Mouse (Mus musculus): ENCODE measurements around the gene Adssl1. TPM values are rescaled to one million over a fixed set of nuclear protein-coding genes. Genes with fewer than 3 reads are reported as not detected.
A peak's percentile ranks its signal among the peaks of the same experiment; 100 is the strongest.

Gene Adssl1
- total RNA-seq, 1 experiment from 2014 or later, result 35.4 TPM

DNA sequence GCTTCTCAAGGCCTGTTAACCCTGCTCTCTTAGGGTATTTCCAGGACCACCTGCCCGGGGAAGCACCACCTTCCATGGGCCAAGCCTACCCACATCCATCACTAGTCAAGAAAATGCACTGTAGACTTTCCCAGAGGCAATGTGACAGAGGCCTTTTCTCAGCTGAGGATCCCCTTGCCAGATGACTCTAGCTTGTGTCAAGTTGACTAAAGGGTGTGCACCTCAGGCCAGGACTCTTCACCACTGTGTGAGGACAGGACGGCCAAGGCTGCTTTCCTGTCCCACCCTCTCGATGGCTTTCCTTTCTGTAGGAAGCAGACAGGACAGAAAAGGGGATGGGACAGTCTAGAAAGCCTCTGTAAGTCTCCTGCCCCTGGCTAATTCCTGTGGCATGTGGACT is 28.1 kb upstream of the Adssl1 start:
- no peak for ATAC-seq (replicated peaks; ENCODE audit: low read depth, poor library complexity, severe bottlenecking)

DNA sequence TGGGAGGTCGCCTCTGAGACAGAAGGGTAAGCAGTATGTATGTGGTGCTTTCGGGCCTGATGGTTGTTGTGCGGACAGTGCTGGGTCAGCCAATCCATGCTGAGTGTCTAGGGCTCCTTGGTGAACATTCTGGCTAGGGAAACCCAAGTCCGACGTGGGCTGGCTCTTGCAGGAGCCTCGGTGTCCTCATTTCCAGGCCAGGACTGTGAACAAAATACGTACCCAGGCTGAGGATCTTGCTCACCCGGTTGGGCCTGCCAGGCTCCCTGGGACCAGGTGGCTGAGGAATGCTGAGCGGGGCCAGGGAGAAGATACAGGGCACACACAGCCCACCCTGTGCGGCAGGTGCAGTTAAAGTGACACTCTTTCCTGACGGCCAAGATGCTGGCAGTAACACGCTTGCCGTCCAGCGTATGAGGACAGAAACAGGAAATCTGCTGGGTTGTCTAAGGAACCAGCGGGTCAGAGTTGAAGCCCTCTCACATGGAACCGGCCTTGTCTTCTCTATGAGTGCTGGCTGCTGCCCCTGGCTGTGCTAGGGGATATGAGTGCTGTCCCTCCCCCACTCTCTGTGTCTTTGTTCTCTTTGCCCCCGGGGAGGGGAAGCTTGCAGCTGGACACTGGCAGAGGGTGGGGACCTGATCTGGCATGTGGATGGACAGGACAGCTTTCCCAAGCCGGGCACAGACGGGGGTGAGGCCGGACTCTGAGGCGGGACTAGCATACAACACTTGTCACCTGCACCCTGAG is 26.7 kb upstream of the Adssl1 start:
- ATAC-seq (replicated peaks; ENCODE audit: low read depth, poor library complexity, severe bottlenecking), result no peak

DNA sequence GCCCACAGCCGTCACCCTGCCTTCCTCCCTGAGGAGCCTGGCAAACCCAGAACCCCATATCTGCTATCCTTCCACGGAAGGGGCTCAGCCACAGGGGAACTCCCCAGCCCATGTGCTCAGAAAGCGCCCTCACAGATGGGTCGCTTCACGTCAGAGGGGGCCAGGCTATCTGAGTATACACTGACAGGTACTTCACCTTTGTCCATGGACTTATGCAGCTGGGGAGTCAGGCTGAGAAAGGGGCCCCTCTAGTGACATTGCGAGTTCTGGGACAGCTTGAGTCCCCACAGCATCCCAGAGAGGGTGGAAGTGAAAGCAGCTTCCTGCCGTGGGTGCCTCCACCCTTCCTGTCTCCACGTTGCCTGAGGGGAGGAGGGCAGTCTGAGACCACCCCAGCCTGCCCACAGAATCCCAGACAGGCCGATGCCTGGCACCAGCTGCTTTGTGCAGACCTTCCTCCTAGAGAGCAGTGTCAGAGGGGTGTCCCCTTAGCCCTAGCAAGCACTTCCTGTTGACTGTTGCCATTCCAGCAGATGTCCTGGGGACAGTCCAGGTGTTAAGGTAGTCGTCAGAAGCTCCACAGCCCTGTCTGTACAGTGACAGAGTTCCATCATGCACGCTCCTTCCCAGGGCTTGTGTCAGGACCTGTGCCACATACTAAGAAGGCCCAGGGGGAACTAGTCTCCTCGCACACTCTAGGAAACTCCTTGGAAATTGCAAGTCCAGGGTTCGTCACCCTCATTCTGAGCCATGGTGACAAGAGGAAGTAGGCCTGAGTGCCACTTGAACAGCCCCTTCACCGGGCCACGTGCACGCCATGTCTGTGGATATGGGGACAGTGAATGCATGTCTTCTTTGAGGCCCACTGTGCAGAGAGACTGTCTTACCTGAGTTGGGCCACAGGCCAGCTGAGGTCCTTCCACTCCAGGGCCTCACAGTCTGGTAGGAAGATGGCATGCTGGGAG is 25.6 kb upstream of the Adssl1 start:
- ATAC-seq (replicated peaks; ENCODE audit: low read depth, poor library complexity, severe bottlenecking), result peak; percentile 49

DNA sequence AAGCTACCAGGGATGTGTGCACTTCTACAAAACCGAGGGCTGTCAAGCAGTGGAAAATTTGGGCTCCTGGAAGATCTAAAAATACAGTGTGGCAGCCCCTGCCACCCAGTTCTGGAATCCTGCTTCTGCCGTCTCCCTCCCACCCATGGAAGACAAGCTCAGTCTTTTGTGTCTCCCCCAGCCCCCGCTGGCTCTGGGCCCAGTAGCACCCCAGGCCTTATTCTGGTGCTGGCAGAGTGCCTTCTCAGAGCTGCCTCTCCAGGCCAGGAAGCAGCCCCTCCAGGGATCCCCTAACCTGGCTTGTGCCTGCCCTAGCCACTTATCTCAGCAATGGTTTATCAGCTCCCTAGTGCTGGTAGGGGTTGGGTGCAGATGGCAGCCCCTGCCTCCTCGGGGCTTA is 24.9 kb upstream of the Adssl1 start:
- no peak for ATAC-seq (replicated peaks; ENCODE audit: low read depth, poor library complexity, severe bottlenecking)

DNA sequence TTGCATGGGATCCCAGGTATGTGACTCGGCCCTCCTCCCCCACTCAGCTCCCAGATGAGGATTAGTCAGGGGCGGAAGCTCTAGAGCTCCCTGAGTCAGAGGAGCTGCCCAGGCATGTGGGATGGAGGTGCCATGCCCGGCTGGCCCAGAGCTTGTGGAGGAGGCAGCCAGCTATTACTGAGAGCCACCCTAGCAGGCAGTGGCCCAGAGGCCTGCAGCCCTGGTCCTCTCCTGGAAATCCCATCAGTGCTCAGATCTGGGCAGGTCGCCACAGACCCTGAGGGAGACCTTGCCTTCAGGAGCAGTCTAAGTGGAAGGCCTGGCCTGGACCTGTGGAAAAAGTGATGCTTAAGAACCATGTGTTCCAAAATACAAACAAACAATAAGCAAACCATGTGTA is 24.2 kb upstream of the Adssl1 start:
- no peak for ATAC-seq (replicated peaks; ENCODE audit: low read depth, poor library complexity, severe bottlenecking)

DNA sequence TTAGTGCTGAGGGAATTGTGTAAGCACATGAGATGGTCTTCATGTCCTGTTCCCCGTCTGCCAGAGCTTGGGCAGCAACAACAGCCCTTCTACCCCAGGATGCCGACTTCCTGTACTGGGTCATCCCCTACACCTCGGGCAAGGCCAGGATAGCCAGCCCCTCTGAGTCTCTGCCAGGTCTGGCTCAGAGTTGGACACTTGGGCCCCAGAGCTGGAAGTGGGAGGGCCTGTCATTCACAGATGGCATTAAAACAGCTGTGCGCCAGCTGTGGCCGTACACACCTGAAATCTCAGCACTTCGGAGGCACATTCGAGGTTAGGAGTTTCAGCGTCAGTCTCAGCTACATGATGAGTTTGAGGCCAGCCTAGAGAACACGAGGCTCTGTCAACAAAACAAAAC is 23.4 kb upstream of the Adssl1 start:
- no peak for ATAC-seq (replicated peaks; ENCODE audit: low read depth, poor library complexity, severe bottlenecking)

DNA sequence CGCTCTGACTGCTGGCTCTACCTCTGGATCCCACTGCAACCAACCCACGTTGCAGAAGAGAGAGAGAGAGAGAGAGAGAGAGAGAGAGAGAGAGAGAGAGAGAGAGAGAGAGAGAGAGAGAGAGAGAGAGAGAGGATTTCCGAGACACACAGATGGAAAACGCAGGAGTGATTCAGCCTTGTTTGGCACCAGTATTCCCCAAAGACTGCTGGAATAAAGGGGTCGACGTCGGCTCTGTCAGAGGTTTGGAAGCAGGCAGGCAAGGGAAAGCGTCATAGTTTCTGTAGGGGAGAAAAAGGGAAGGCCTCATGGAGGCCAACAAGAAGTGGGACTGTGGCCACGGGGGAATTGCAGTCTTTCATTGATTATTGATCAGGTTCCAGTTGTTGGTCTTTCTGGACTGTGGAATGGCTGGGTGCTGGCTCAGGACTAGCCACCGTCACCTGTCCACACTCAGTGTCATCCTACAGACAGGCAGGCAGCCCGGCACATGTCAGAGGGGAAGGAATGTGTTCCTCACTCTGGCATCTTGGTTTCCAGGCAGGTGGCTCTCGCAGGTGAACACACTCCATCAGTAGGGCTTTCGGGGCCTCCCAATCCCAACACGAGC is 22.8 kb upstream of the Adssl1 start:
- no peak for ATAC-seq (replicated peaks; ENCODE audit: low read depth, poor library complexity, severe bottlenecking)

DNA sequence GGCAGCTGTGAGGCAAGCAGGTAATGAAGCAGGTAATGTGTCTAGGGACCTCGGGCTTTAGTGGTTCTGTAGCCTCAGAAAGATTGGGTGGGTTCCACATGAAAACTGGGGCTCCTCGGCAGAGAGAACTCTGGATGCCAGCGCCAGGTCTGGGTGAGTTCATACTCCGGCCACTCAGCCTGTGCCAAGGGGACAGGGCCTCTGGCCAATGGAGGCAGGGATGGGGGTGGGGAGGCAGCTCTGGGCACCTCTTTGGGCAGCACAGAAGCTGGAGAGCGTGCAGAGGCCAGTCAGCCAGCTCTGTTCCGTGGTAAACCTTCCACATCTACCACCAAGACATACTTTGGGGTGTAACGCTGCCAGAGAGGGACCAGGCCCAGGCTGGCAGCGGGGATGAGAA is 22.2 kb upstream of the Adssl1 start:
- ATAC-seq (replicated peaks; ENCODE audit: low read depth, poor library complexity, severe bottlenecking), result no peak

DNA sequence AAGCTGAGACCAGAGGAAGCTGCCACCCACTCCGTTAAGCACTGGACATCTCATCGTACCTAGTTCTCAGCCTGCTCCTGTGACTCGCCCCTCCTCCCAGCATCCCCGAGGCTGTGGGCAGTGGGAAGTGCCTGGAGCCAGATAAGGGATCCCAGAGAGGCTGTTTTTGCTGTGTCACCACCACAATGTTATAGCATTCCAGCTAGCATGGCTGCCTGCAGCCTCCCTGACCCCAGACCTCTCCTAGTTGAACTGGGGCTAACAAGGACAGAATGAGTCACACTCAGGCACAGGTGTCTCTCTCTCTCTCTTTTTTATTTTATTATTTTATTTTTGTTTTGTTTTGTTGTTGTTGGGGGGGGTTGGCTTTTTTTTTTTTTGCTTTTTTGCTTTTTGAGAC is 20.6 kb upstream of the Adssl1 start:
- peak; percentile 84 for ATAC-seq (replicated peaks; ENCODE audit: low read depth, poor library complexity, severe bottlenecking)

DNA sequence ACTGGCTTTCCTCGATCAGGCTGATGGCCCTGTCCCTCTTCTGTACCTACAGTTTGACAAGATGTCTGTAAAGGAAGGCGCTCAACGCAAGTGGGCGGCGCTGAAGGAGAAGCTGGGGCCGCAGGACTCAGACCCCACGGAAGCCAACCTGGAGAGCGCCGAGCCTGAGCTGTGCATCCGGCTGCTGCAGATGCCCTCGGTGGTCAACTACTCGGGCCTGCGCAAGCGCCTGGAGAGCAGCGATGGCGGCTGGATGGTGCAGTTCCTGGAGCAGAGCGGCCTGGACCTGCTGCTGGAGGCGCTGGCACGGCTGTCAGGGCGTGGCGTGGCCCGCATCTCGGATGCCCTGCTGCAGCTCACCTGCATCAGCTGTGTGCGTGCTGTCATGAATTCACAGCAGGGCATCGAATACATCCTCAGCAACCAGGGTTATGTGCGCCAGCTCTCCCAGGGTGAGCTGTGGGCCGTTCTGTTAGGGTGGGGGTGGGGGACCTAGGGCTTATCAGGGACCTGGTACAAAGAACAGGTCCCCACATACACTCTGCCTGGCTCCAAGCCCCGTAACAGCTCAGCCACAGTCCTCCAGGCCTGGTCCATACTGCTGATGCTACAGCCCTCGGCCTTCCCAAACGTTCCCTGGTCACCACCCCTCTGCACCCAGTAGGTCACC is 19.8 kb upstream of the Adssl1 start:
- no peak for ATAC-seq (replicated peaks; ENCODE audit: low read depth, poor library complexity, severe bottlenecking)

DNA sequence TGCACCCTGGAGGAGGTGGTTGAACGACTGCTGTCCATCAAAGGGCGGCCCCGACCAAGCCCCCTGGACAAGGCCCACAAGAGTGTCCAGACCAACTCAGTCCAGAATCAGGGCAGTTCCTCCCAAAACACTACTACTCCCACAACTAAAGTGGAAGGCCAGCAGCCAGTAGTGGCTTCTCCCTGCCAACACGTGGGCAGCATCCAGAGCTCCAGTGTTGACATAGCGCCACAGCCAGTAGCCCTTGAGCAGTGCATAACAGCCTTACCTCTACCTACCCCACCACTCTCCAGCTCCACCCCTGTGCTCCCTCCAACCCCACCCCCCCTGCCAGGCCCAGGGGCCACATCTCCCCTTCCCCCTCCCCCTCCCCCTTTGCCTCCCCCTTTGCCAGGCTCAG is 15.8 kb upstream of the Adssl1 start:
- ATAC-seq (replicated peaks; ENCODE audit: low read depth, poor library complexity, severe bottlenecking), result no peak

DNA sequence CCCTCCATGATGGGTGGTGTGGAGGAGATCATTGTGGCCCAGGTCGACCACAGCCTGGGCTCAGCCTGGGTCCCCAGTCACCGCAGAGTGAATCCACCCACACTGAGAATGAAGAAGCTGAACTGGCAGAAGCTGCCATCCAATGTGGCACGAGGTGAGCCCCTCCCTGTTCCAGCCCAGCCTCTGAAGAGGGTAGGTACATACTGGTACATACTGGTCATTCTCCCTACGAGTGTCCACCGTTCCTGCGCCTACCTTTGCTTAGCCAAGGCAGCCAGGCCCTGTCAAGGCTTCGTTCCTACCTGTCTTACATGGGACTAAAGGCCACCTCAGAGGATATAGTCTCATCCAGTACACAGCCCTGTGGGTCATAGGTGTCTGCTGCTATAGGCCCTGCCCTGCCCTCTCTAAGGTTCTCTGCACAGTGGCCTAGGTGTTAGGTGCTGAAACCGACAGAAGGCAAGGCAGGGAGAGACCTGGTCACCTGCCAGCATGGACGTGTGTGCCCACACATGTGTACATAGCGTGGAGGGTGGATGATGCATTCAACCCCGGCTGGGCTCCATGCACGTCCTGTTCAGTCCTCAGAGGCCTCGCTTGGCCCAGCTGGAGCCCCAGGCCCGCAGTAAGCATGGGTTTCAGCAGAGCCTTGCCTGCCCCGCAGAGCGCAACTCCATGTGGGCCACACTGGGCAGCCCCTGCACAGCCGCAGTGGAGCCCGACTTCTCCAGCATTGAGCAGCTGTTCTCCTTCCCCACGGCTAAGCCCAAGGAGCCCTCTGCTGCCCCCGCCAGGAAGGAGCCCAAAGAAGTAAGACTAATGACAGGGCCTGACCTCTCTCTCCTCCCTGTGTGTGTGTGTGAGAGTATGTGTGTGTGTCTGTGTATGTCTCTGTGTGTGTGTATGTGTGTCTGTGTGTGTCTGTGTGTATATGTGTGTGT is 14.9 kb upstream of the Adssl1 start:
- ATAC-seq (replicated peaks; ENCODE audit: low read depth, poor library complexity, severe bottlenecking), result peak; percentile 73

DNA sequence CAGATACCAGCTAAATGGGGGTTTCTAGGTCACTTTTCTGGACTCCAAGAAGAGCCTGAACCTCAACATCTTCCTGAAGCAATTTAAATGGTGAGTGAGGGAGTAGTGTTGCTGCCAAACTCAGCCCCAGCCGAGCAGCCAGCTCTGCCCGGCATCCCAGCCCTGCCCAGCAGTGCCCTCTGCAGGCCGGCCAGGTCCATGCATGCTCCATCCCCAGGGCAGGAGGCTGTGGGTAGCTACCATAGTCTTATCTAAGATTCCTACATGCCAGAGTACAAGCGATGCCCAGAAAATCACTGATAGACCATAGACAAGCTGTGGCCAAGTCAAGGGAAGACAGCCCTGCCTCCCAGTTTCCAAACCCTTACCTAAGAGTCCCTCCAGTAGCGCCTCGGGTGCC is 14.1 kb upstream of the Adssl1 start:
- peak; percentile 89 for ATAC-seq (replicated peaks; ENCODE audit: low read depth, poor library complexity, severe bottlenecking)

DNA sequence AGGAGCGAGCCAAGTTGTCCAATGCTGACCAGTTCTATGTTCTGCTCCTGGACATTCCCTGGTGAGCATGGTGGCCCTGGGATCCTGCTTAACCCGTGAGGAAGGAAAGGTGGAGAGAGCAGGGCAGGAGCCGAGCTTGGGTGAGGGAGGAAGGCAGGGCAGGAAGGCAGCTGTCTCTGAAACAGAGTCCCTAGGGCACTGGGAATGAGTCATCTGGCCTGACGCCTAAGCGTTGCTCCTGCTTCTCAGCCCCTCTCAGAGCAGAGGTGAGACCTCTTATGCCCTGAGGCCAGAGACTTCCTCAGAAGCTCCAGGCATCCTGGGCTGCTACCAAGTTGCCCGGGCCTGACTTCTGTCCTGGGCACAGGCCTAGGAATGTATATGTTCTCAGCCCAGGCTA is 12.8 kb upstream of the Adssl1 start:
- no peak for ATAC-seq (replicated peaks; ENCODE audit: low read depth, poor library complexity, severe bottlenecking)

DNA sequence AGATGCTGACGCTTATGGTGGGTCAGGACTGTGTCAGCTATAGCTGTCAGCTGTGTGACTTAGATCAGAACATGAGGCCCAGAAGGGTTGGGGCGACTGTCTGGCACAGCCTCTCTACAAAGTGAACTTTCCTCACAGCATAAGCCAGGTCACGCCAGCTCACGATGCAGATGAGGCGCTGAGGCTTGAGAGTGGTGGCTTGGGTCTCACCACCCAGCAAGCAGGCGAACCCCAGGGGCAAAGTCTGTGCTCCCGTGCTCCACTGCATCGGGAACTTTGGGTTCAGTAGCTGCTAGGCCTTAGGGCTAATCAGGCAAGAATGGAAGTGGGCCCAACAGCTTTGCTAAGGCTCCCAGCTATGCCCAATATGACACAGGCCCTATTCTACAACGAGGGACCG is 10.8 kb upstream of the Adssl1 start:
- ATAC-seq (replicated peaks; ENCODE audit: low read depth, poor library complexity, severe bottlenecking), result no peak

DNA sequence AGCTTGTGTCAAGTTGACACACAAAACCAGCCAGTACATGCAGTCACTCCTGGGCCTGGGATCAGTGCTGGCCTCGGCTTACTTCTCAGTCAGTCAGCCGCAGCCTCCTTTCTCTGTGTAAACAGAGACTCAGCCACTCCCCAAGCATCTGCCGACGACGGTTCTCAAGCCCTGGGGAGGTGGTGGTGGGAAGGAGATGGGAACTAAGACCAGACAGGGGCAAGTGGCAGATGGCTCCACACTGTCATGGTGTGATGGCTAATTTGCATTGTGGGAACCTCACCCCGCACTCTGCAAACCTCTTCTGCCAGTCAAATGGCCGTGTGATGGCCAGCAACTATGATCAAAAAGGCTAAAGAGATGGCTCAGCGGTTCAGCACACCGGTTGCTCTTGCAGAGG is 3.2 kb upstream of the Adssl1 start:
- ATAC-seq (replicated peaks; ENCODE audit: low read depth, poor library complexity, severe bottlenecking), result no peak

DNA sequence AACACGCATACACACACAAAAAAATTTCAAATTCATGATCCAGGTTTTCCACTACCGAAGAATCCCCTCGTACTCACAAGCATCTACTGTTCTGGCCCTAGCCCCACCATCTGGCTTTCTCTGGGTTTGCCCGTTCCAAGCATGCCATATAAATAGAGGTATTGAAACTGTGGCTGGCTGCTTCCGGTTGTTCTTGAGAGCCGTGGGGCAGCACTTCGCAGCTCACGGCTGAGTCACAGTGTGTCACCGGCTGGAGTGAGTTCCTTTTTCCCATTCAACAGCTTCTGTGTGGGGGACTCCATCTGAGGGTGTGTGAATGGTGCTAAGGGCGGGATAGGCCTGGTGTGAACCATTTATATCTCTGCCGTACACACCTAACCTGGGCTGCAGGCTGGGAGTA is 2.7 kb upstream of the Adssl1 start:
- ATAC-seq (replicated peaks; ENCODE audit: low read depth, poor library complexity, severe bottlenecking), result peak; percentile 50

DNA sequence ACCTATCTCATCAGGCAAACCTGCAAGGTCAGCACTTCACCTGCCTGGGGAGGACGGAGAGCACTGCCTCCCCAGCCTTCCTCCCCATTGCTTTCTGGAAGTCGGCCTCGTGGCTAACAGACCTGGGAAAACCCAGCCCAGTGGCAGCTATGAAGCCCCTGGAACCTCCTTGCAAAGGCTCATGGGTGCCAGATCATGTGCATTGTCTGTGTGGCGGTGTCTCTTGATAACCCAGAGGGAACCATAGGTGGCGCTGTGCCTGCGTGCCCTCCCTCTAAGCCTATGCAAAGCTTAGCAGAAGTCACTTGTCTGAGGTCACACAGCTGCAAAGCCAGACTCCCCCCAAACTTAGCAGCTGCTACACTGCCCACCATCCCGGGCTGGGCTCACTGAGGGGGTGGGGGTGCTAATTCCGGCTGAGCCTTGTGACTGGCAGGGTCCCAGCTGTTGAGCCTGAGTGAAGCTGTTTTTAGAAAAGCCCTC is 1.9 kb upstream of the Adssl1 start:
- ATAC-seq (replicated peaks; ENCODE audit: low read depth, poor library complexity, severe bottlenecking), result peak; percentile 51

DNA sequence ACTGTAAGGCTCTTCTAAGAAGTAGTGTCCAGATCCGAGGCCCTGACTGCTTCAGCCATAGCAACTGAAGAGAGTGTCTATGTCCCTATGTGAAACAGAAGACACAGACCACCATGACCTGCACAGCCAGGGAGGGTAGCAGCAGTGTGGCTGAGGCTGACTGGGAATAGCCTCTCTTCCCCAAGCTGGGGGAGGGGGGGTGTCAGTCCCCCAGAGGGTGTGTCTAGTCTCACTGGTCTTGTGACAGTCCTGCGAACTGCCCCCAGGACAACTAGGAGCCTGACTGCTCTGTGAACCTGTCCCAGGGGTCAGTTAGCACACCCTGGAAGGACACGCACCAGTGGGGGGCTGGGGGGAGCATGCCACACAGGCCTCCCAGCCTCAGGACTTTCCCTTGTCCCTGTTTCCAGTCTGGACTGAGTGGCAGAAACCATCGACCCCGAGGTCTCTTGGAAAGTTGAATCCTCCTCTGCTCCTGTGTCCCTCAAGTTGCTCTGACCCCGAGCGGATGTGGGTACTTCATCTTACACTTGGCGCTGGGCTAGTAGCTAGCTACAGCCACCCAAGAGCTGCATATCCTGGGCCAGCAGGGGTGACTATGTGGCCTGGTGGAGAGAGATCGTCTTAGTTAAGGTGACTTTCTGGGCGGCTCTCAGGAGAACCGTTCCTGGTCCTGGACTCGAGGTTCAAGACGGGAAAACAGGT is 712 bp upstream of the Adssl1 start:
- ATAC-seq (replicated peaks; ENCODE audit: low read depth, poor library complexity, severe bottlenecking), result peak; percentile 12

Data from common myeloid progenitor, adult 5-6 weeks (primary cell).